Mouse (Mus musculus) stomach, embryonic 14.5 days (tissue): ENCODE data around the gene Ptprk. TPM values are rescaled to one million over a fixed set of nuclear protein-coding genes. Genes with fewer than 3 reads are reported as not detected.

Experiments
- ATAC-seq: fragments of 200-750 bp; cut with Nextera tagmentation; 2 replicates; pipeline ENCODE4 v1.8.0; 2017; ENCODE audit warnings: low read depth, moderate TSS enrichment; ENCODE audit not compliant: insufficient number of reproducible peaks, insufficient read depth, low FRiP score
- H3K27ac ChIP-seq: fragments of 300-500 bp; sonication (generic); 2 replicates; pipeline ENCODE4 v1.5.1; 2014; ENCODE audit warnings: mild to moderate bottlenecking, low read length, moderate library complexity, mixed read lengths
- H3K27me3 ChIP-seq: fragments of 300-500 bp; sonication (generic); 2 replicates; pipeline ENCODE4 v1.6.1; 2014; ENCODE audit warnings: low read length, control low read depth, mixed read lengths; ENCODE audit not compliant: control insufficient read depth, insufficient read depth
- H3K36me3 ChIP-seq: fragments of 300-500 bp; sonication (generic); 2 replicates; pipeline ENCODE4 v1.6.1; 2014; ENCODE audit warnings: mild to moderate bottlenecking, control low read depth, low read length, moderate library complexity, mixed read lengths; ENCODE audit not compliant: control insufficient read depth, insufficient read depth
- H3K4me1 ChIP-seq: fragments of 300-500 bp; sonication (generic); 2 replicates; pipeline ENCODE4 v1.6.1; 2014; ENCODE audit warnings: low read length, control low read depth, mixed read lengths; ENCODE audit not compliant: control insufficient read depth, insufficient read depth
- H3K4me2 ChIP-seq: fragments of 300-500 bp; sonication (generic); replicated peaks from 2 replicates; pipeline ENCODE4 v1.6.1; 2014; ENCODE audit warnings: low read depth, low read length, control low read depth
- H3K4me3 ChIP-seq: fragments of 300-500 bp; sonication (generic); 2 replicates; pipeline ENCODE4 v1.5.1; 2014; ENCODE audit warnings: low read depth, low read length, control low read depth
- H3K9ac ChIP-seq: fragments of 300-500 bp; sonication (generic); replicated peaks from 2 replicates; pipeline ENCODE4 v1.6.1; 2014; ENCODE audit warnings: low read depth, mild to moderate bottlenecking, control low read depth, low read length, moderate library complexity, mixed read lengths
- H3K9me3 ChIP-seq: fragments of 300-500 bp; sonication (generic); 2 replicates; pipeline ENCODE4 v1.6.1; 2016; ENCODE audit warnings: low read depth, low read length, control low read depth; ENCODE audit not compliant: control insufficient read depth
- WGBS: fragments of 180-500 bp; shearing (Covaris S2); extraction: QIAGEN DNeasy Blood & Tissue Kit; methylation state at CpG from one replicate; pipeline ENCODE4 v1.1.7; 2014; 5-methylcytosine and 5-hydroxymethylcytosine counted together
- polyA plus RNA-seq: library from polyadenylated mRNA; unstranded; fragments of >200 nt; fragmentation: Nextera tagmentation; extraction: Ambion mirVana; gene quantifications from 2 replicates; pipeline ENCODE4 v1.2.1, GENCODE M21; 2014

The Ptprk gene
- polyA plus RNA-seq, 1 experiment from 2014 or later = 67.4 TPM

- no peak overlapping the region for H3K4me2 ChIP-seq
- WGBS = 79% methylated on average over 5 of the region's 5 CpGs
- no peaks in the 10 kb centered on the region for H3K36me3 ChIP-seq
- no peak overlapping the region for H3K9ac ChIP-seq
- H3K4me1 ChIP-seq = no peaks in the 10 kb centered on the region
- H3K9me3 ChIP-seq = no peaks in the 10 kb centered on the region
- H3K27ac ChIP-seq = no peak overlapping the region
- H3K27me3 ChIP-seq = no peaks in the 10 kb centered on the region
- ATAC-seq = no peak
- H3K4me3 ChIP-seq = no peak overlapping the region
Measured at GRCm38 (mm10) chr10:28568047-28568446, 493.4 kb downstream of the Ptprk start.

GRCm38 (mm10) chr10:28579596-28579995 lies 505.0 kb downstream of the Ptprk start:
- WGBS = 72% methylated on average over 5 of the region's 5 CpGs
- no peak overlapping the region for H3K9ac ChIP-seq

GRCm38 (mm10) chr10:28586565-28587138 lies 512.0 kb downstream of the Ptprk start:
- H3K36me3 ChIP-seq = peaks cover 2% of the 10 kb centered on the region; the same call in 1 of the 2 replicates
- H3K9me3 ChIP-seq = peaks cover 2% of the 10 kb centered on the region; the same call in 1 of the 2 replicates
- no peak overlapping the region for H3K9ac ChIP-seq
- no peak for ATAC-seq
- no peak overlapping the region for H3K27ac ChIP-seq
- WGBS = 76% methylated on average over 4 of the region's 4 CpGs
- H3K27me3 ChIP-seq = no peaks in the 10 kb centered on the region
- H3K4me2 ChIP-seq = no peak overlapping the region
- H3K4me3 ChIP-seq = no peak overlapping the region
- no peaks in the 10 kb centered on the region for H3K4me1 ChIP-seq

More at GRCm38 (mm10) chr10:28579596-28579995, 505.0 kb downstream of the Ptprk start:
- no peak overlapping the region for H3K4me2 ChIP-seq
- H3K27me3 ChIP-seq = no peaks in the 10 kb centered on the region
- H3K4me3 ChIP-seq = no peak overlapping the region
- no peaks in the 10 kb centered on the region for H3K4me1 ChIP-seq
- ATAC-seq = no peak
- H3K36me3 ChIP-seq = peaks cover 3% of the 10 kb centered on the region; the same call in 1 of the 2 replicates
- H3K27ac ChIP-seq = no peak overlapping the region
- peaks cover 2% of the 10 kb centered on the region; the same call in 1 of the 2 replicates for H3K9me3 ChIP-seq

- H3K27ac ChIP-seq = no peak overlapping the region
- H3K9ac ChIP-seq = no peak overlapping the region
- 92% methylated on average over 4 of the region's 4 CpGs for WGBS
- no peak for ATAC-seq
- no peaks in the 10 kb centered on the region for H3K9me3 ChIP-seq
- H3K4me2 ChIP-seq = no peak overlapping the region
- H3K4me1 ChIP-seq = no peaks in the 10 kb centered on the region
- no peaks in the 10 kb centered on the region for H3K27me3 ChIP-seq
- no peak overlapping the region for H3K4me3 ChIP-seq
- peaks cover 2% of the 10 kb centered on the region; the same call in 1 of the 2 replicates for H3K36me3 ChIP-seq
Measured at GRCm38 (mm10) chr10:28588401-28588800, 513.8 kb downstream of the Ptprk start.

- no peak overlapping the region for H3K4me3 ChIP-seq
- no peaks in the 10 kb centered on the region for H3K4me1 ChIP-seq
- H3K4me2 ChIP-seq = no peak overlapping the region
- no peak for ATAC-seq
- no peak overlapping the region for H3K9ac ChIP-seq
- no peak overlapping the region for H3K27ac ChIP-seq
- H3K9me3 ChIP-seq = no peaks in the 10 kb centered on the region
- 68% methylated on average over 3 of the region's 3 CpGs for WGBS
- peaks cover 2% of the 10 kb centered on the region; the same call in 1 of the 2 replicates for H3K36me3 ChIP-seq
- H3K27me3 ChIP-seq = no peaks in the 10 kb centered on the region
Measured at GRCm38 (mm10) chr10:28590822-28591221, 516.2 kb downstream of the Ptprk start.

GRCm38 (mm10) chr10:28593566-28594292 lies 519.1 kb downstream of the Ptprk start:
- Histone ChIP-seq H3K9me3 (no peaks in the 10 kb centered on the region), H3K27me3 (no peaks in the 10 kb centered on the region), H3K4me2 (no peak overlapping the region), H3K4me3 (no peak overlapping the region), H3K36me3 (no peaks in the 10 kb centered on the region), H3K9ac (no peak overlapping the region), H3K27ac (no peak overlapping the region), H3K4me1 (no peaks in the 10 kb centered on the region)
- 61% methylated on average over 3 of the region's 4 CpGs for WGBS
- no peak for ATAC-seq

GRCm38 (mm10) chr10:28596897-28597296 lies 522.3 kb downstream of the Ptprk start:
- no peaks in the 10 kb centered on the region for H3K36me3 ChIP-seq
- no peak overlapping the region for H3K27ac ChIP-seq
- WGBS = 92% methylated on average over 3 of the region's 3 CpGs
- H3K27me3 ChIP-seq = no peaks in the 10 kb centered on the region
- H3K4me2 ChIP-seq = no peak overlapping the region
- no peak for ATAC-seq
- H3K9me3 ChIP-seq = no peaks in the 10 kb centered on the region
- no peak overlapping the region for H3K9ac ChIP-seq
- no peak overlapping the region for H3K4me3 ChIP-seq
- no peaks in the 10 kb centered on the region for H3K4me1 ChIP-seq

GRCm38 (mm10) chr10:28609136-28609535 lies 534.5 kb downstream of the Ptprk start:
- Histone ChIP-seq H3K4me1 (no peaks in the 10 kb centered on the region), H3K9ac (no peak overlapping the region), H3K27me3 (no peaks in the 10 kb centered on the region), H3K36me3 (no peaks in the 10 kb centered on the region), H3K4me2 (no peak overlapping the region), H3K9me3 (no peaks in the 10 kb centered on the region), H3K4me3 (no peak overlapping the region), H3K27ac (no peak overlapping the region)
- no peak for ATAC-seq
- 81% methylated on average over 3 of the region's 3 CpGs for WGBS
